Mouse (Mus musculus) ZHBTc4 (cell line): Measurements from ENCODE around the gene Gpr3.

Source experiments
- DNase-seq: peaks from one replicate; pipeline ENCODE4 v3.0.0-alpha.2; 2011; ENCODE audit warnings: low read depth, low spot score

Gpr3 gene

DNA sequence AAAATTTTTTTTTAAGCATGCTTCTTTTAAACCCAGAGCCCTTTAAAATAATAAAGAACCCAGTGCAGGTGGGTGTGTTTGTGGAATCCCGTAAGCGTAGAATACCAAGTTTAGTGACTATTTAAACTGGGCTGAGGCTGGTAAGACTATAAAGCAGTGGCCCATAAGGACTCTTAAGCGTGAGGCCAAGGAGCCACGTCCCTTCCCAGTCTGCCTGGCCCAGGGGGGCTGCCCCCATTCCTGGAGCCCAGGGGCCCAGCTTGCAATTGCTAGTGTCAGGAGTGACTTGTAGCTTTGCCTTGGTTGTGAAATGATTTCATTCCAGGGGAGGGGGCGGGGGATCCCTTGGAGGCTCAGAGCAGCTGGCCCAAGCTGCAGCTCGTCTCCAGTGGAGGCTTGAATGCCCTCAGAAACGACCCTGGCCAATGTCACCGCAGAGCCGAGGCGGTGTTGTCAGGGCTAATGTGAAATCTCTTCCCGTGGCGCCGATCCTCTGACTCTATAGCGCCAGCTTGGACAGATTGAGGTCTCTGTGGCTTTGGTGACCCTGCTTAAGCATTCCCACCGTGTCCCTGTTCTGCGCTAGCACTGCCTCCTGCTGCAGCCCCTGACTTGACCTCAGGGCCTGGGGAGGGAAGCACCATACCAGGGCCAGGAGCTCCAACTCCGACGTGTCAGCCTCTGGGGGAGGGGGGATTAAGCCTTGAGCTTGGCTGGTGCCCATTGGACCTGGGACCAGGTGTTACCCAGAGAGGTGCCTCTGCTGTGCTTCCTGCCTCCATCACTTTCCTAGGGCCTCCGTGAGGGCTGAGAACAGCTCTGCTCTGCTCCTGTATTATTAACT is 13.8 kb downstream of the Gpr3 start:
- DNase-seq = no peak

GRCm38 (mm10) chr4:133197801-133198286 is 14.5 kb downstream of the Gpr3 start:
- no peak for DNase-seq

DNA sequence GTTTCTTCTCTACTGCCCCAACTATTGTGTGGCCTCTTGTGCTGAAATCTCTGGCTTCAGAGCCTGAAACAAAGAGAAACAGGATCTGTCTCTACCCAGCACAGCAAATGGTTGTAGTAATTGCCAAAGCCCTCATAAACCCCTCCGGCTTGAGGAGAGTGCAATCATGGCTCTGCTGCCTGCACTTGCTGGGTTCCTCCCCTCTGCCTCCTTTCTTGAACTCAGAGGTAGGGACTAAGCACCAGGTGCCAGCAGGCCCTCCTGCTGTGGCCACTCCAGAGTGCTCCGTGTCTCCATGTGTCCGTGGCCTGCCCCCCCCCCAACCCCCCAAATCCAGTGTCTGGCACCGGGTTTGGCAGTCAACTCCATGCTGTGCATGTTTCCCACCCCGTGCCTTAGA is 15.0 kb downstream of the Gpr3 start:
- no peak for DNase-seq

- DNase-seq = no peak
These were observed 15.5 kb downstream of the Gpr3 start for GRCm38 (mm10) chr4:133196852-133197251.

DNA sequence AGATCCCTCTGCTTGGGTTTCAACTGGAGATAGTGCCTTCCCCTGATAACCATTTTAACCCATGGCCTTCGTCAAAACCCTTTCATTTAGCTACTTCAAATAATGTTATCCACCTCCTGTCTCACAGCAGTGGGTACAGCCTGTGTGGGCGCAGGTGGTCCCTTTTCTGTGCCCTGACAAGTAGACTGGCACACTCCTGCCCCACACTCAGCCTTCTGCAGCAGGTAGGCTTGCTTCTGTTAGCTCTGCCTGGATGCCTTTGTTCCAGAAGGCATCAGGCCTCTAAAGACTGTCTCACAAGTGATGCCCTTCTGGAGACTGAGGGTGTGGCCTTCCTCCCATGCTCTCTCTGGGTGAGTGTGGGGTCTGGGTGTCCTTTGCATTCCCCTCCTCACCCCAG is 16.2 kb downstream of the Gpr3 start:
- no peak for DNase-seq

- DNase-seq = no peak
These were observed 17.3 kb downstream of the Gpr3 start for GRCm38 (mm10) chr4:133195014-133195413.

- no peak for DNase-seq
These were observed 17.9 kb downstream of the Gpr3 start for GRCm38 (mm10) chr4:133194482-133194881.

DNA sequence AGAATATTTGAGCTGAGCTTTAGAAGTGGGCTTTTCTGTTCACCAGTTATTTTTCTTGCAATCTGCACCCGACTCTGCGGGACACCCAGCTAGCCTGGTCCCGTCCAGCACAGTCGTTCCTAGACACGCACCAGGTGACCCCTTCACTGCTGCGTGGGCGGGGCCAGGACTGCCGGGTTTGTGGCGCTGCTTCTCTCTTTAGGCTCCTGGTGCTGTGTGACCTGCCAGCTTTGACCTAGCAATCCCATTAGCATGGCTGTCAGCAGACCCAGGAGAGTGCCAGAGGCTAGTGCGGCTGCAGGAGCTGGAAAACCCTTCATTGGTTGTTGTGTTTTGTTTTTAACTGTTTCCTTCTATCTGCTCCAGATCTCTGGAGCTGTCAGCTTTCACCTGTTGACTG is 22.9 kb downstream of the Gpr3 start:
- peak; percentile 70 for DNase-seq

GRCm38 (mm10) chr4:133186856-133187255 is 25.5 kb downstream of the Gpr3 start:
- DNase-seq = no peak

DNA sequence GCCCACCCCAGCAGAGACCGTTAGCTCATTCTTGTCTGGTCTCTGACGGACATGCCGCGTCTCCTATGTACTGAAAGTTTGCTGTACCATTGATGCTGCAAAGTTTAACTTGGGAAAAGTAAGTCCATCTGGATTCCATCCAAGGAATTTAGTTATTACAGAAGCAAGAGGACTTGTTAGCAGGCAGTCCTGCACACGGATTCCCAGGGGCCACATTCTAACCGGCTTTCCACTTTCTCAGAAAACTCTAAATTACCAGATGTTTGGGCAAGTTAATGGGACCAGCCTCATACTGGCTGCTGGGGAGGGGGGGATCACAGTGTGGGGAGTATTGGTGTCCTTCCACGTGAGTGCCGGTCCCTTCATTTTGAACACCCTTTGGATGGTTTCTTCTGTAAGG is 26.4 kb downstream of the Gpr3 start:
- DNase-seq = no peak

GRCm38 (mm10) chr4:133184898-133185665 is 27.3 kb downstream of the Gpr3 start:
- DNase-seq = no peak

GRCm38 (mm10) chr4:133184031-133184897 is 28.1 kb downstream of the Gpr3 start:
- DNase-seq = peak; percentile 75

- no peak for DNase-seq
These were observed 29.8 kb downstream of the Gpr3 start for GRCm38 (mm10) chr4:133182439-133183033.

DNA sequence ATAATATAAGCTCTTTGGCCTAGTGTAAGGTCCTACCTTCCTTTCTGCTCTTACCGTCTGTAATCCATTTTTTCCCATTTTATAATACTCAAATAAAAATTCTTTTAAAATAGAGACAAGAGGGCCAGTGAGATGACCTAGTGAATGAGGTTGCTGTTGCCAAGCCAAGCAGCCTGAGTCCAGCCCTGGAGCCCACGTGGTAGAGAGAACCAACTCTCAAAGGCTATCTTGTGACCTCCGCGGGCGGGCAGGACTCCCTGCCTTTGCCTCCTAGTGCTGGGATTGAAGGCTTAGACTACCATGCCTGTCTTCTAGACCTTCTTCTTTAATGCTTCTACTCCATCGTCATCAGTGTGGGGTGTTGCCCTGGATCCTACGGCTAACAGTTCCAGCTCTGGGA is 33.1 kb downstream of the Gpr3 start:
- no peak for DNase-seq

- DNase-seq = no peak
These were observed 34.0 kb downstream of the Gpr3 start for GRCm38 (mm10) chr4:133178305-133178704.

DNA sequence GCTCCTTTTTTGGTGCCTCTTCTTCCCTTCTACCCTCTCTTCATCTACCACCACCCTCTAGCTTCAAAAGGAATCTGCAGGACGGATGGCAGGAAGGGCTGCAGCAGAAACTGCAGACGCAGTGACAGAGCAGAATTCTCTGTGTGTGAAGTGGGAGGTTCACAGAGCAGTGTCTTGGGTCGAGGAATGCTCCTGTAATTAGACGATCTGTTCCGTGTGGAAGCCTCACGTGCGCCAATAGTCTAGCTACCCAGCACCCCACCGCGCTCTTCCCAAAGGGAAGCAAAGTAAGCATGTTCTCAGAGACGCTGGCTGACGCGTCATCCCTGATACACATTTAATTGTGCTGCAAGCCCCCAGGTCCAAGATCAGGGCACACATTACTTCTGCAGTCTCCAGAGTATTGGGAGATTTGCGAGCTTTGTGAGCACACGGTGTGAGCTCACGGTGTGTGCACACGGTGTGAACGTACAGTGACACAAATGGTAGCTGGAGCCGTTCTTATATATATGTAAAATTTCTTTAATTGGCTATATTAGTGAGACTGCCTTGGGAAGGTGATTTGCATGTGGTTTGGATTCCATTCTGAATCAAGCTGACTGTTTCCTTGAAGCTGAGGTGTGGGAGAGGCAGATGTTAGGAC is 35.5 kb downstream of the Gpr3 start:
- DNase-seq = no peak

DNA sequence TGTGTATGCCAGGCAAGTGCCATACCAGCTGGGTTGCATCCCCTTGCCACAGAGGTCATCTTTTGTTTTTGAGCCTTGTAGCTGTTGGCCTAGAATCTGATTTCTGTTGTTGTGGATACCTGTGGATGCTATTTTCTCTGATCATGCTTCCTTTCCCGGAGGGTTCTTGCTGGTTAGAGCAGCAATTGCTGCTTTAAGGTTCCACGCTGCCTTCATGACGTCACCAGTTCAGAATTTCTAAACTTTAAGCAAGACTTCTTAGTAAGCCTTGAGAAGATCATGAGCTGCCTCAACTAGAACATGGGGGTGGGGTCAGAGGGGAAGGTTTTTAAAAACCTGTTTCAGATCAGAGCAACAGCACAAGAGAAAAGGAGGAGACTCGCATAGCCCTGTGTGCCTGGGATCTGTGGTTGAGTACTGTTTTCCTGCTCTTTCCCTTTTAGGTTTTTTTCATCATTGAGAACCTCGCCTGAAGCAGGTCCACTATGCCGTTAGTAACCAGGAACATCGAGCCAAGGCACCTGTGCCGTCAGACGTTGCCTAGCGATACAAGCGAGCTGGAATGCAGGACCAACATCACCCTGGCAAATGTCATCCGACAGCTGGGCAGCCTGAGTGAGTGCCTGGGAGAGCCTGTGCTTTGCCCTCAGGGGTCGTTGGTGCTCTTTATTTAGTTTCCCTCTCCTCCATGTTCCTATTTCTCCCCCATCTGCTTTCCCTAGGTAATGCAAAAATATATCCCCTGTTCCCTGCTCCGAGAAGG is 36.2 kb downstream of the Gpr3 start:
- DNase-seq = no peak

DNA sequence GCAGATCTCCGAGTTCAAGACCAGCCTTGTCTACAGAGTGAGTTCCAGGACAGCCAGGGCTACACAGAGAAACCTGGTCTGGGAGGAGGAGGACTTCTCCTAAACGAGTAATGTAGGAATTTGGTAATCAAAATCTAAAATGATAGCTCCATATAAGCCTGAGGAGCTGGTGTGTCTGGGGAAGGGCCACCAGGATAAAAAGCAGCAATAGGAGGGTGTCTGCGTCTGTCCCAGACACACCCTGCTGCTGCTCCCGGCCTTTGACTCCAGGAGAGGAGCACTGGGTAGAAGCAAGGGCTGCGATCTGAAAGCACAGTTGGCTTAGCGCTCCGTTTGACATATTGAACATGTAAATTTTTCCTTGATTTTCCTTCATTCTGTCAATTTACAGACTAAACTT is 37.1 kb downstream of the Gpr3 start:
- DNase-seq = no peak

DNA sequence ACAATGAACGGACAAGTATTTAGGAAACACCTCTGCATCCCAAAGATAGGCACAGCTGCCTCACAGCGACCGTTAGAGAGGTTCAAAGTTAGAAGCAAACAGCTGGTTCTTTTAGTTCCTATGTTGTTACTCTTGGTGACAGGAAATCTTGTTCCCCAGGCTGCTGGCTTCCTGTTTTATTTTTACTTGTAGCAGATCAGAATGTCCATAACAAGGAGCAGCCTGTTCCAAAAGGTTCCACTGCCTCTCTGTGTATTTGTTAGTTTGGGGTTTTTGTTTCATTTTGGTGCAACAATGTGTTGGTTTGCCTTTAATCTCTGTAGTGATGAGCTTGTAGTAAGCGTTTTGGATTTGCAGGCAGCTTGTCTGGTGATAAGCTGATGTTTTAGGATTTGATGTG is 38.0 kb downstream of the Gpr3 start:
- no peak for DNase-seq

GRCm38 (mm10) chr4:133172451-133172850 is 39.9 kb downstream of the Gpr3 start:
- DNase-seq = no peak
